Mouse (Mus musculus): Measurements from ENCODE around the gene Smim6.
A peak's percentile ranks its signal among the peaks of the same experiment; 100 is the strongest.

The Smim6 gene

DNA sequence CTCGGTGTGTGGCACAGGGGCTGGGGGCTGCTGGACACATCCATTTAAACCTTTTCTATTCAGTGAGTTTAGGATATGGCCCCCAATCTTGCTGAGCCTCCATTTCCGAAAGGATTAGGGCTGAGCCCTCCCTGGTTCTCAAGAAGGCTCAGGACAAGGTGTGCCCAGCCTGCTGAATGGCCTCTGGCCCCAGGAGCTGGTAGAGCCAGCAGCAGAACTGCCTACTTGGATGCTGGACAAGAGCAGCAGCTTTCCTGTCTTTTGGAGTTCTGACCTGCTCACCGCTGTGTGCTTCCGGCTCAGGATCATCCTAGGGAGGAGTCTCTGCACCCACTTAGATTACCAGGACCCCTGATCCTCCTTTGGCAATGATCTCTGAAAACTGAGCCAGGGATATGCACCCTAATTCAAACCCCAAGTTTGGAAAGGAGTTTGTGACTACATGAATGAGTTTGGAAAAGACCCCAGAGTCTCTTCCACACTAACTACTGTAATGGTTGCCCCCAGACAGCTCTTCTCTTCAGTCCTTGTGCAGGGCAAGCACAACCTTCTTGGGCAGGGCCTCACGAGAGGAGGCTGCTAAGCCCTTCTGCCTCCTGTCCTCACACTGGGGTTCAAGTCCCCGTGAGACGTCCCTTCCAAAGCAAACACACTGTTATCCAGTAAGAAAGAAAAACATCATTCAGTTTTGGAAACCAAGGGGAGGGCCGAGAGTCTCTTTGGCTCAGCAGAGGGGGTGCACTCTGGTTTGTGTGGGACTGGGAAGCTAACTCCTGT, 11.1 kb upstream of the Smim6 start:
- no peak for DNase-seq (ENCODE audit: low spot score)

- no peak for DNase-seq (ENCODE audit: low spot score)
These were observed 10.3 kb upstream of the Smim6 start for GRCm38 (mm10) chr11:115901338-115902161.

GRCm38 (mm10) chr11:115902177-115902576, 9.6 kb upstream of the Smim6 start:
- no peak for DNase-seq (ENCODE audit: low spot score)

- no peak for DNase-seq (ENCODE audit: low spot score)
These were observed 9.0 kb upstream of the Smim6 start for GRCm38 (mm10) chr11:115902831-115903230.

- DNase-seq (ENCODE audit: low spot score), result no peak
These were observed 8.2 kb upstream of the Smim6 start for GRCm38 (mm10) chr11:115903384-115904230.

- DNase-seq (ENCODE audit: low spot score), result no peak
These were observed 7.4 kb upstream of the Smim6 start for GRCm38 (mm10) chr11:115904231-115904955.

DNA sequence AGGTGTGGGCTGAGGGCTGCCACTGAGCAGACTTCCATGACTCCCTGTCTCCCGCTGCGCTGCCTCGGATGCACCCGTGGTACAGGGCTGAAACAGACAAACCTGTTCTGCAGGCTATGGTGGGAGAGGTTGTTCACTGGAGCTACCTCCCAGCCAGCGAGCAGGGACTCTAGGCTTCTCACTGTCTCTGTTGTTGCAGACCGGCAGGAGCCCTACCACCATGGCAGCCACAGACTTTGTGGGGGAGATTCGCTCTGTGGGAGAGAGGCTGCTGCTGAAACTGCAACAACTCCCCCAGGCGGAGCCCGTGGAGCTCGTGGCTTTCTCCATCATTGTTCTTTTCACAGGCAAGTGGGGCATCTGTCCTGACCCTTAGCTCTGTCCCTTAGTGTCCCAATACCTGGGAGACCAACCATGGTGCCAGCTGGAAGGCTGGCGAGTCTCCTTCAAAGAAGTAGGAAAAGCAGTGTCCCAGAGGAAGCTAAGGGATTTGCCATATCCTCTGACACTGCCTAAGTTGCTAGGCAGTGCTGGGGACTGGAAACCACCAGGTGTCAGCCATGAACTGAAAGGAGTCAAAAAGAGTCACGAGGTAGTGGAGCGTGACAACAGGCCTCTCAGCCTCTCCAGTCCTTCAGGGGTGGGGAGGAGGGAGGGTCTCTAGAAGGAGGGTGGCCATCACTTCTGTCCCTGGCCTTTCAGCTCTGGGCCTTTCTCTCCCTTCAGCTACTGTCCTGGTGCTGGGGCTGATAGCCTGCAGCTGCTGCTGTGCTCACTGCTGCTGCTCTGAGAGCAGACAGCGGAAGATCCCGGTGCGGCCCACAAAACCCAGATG, 6.6 kb upstream of the Smim6 start:
- no peak for DNase-seq (ENCODE audit: low spot score)

- no peak for DNase-seq (ENCODE audit: low spot score)
These were observed 5.7 kb upstream of the Smim6 start for GRCm38 (mm10) chr11:115906116-115906515.

- no peak for DNase-seq (ENCODE audit: low spot score)
These were observed 5.3 kb upstream of the Smim6 start for GRCm38 (mm10) chr11:115906521-115906920.

DNA sequence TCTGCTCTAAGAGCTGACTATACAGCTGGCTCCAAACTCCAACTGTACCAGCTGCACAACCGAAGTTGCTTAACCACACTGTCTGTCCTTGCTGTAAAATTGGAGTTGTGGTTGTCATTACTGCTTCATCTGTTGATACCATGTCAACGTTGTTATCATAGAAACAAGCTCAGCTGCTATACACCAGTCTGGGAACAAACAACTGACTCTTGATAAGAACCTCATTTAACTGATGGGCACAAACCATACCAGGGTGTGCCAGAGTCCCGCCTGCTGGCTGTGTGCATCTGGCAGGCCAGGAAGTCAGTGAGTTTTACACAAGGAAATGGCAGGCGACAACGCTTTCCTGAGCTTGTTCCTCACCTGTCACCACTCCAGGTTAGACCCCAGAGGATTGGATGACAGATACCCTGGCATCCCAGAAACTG, 669 bp upstream of the Smim6 start:
- DNase-seq (ENCODE audit: low spot score), result no peak

GRCm38 (mm10) chr11:115916579-115916978, 4.8 kb downstream of the Smim6 start:
- DNase-seq (ENCODE audit: low spot score), result no peak

GRCm38 (mm10) chr11:115918637-115919036, 6.8 kb downstream of the Smim6 start:
- no peak for DNase-seq (ENCODE audit: low spot score)

DNA sequence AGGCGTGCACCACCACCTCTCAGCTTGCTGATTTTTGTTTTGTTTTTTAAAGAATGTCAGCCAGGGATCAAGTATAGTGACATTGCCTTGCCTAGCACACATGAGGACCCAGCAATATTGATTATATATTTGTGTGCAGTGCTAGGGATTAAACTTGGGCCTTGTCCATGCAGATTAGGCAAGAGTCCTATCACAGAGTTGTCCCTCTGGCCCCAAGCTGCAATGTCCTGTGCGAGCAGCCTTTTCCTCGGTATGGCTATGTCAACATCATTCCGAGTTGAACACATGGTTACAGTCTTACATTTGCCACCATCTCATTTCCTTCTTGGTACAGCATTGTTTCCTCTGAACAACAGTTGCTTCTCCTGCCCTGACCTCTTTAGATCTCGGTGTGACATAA, 7.3 kb downstream of the Smim6 start:
- no peak for DNase-seq (ENCODE audit: low spot score)

- DNase-seq (ENCODE audit: low spot score), result no peak
These were observed 8.4 kb downstream of the Smim6 start for GRCm38 (mm10) chr11:115920110-115920818.

DNA sequence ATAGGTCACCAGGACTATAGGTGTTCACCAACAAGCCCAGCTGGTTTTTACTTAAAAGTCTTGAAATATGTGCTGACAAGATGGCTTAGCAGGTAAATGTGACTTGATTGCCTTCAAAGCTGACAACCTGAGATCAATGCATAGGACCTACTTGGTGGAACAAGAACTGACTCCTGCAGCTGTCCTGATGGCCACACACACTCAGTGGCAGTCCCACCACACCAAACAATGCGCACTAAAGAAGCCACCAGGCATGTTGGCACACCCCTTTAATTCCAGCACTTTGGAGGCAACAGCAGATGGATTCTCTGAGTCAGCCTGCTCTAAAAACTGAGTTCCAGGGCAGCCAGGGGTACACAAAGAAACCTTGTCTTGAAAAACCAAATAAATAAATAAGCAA, 10.2 kb downstream of the Smim6 start:
- DNase-seq (ENCODE audit: low spot score), result no peak

DNA sequence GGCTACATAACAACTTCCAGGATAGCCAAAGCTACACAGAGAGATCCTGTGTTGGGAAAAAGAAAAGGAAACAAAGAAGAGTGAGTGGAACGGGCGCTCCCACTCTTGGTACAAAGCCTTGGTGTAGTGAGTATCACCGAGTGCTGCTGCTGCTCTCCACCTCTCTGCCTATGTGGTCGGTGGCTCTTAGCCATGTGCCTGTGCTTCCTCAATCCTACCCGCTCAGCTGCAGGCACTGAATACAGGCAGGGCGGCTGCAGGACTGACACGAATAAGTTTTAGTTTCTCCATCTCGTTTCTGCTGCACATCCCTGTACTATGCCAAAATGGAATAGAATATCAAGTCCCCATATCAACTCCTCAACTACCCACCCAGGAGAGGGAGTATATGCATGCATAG, 17.2 kb downstream of the Smim6 start:
- DNase-seq (ENCODE audit: low spot score), result no peak

- DNase-seq (ENCODE audit: low spot score), result no peak
These were observed 18.0 kb downstream of the Smim6 start for GRCm38 (mm10) chr11:115929818-115930217.

DNA sequence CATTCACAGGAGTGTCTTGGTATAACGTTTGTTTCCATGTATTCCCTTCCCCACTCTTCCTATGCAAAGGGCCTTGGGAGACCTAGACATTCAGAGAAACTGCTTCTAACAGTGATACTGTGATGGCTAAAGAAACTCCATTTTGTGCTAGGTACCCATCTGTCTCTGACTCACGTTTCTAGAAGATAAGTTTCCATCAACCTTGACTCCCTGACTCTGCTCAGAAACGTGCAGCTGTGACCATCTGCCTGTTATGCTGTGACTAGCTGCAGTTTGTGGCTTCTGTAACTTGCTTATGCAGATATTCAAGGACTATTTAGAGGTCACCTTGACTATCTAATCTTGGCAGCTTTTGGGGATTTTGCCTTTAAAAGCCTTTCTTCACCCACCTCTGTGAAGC, 19.4 kb downstream of the Smim6 start:
- DNase-seq (ENCODE audit: low spot score), result no peak

GRCm38 (mm10) chr11:115933108-115933746, 21.4 kb downstream of the Smim6 start, which contains the start of the genes Sap30bp and Recql5:
TSS of gene Sap30bp (plus strand) at chr11:115933282.
TSS of gene Recql5 (minus strand) at chr11:115933477.
- peak; percentile 93 for DNase-seq (ENCODE audit: low spot score)

- DNase-seq (ENCODE audit: low spot score), result no peak
These were observed 21.9 kb downstream of the Smim6 start for GRCm38 (mm10) chr11:115933747-115934110.

Measured in urinary bladder, postnatal 10 days (tissue).